Mouse (Mus musculus): ENCODE measurements around the gene 5730455P16Rik. TPM values are rescaled to one million over a fixed set of nuclear protein-coding genes. Genes with fewer than 3 reads are reported as not detected.
"Not testable (repeated sequence)": the region's sequence is repeated elsewhere in the genome, so short reads cannot be mapped to it uniquely, and the experiment has no call there.

The 5730455P16Rik gene
- polyA plus RNA-seq (2017; shearing (Covaris generic)) = 10 to 100 TPM; 13.5 to 15.2 (median 13.6) TPM

GRCm38 (mm10) chr11:80377712-80378451, at the start of gene 5730455P16Rik:
Gene 5730455P16Rik, minus strand, starts transcription at chr11:80378034.
- peak; percentile 75 for ATAC-seq

- ATAC-seq = not testable (repeated sequence)
Observed at GRCm38 (mm10) chr11:80426029-80426813, 48.4 kb upstream of the 5730455P16Rik start.

GRCm38 (mm10) chr11:80425247-80425778, 47.5 kb upstream of the 5730455P16Rik start:
- no peak for ATAC-seq

- no peak for ATAC-seq
Observed at GRCm38 (mm10) chr11:80424691-80425090, 46.9 kb upstream of the 5730455P16Rik start.

- no peak for ATAC-seq
Observed at GRCm38 (mm10) chr11:80421421-80422047, 43.7 kb upstream of the 5730455P16Rik start.

- ATAC-seq = no peak
Observed at GRCm38 (mm10) chr11:80420202-80420984, 42.6 kb upstream of the 5730455P16Rik start.

- no peak for ATAC-seq
Observed at GRCm38 (mm10) chr11:80419743-80420142, 41.9 kb upstream of the 5730455P16Rik start.

GRCm38 (mm10) chr11:80417085-80417484, 39.3 kb upstream of the 5730455P16Rik start:
- no peak for ATAC-seq

GRCm38 (mm10) chr11:80410377-80410776, 32.5 kb upstream of the 5730455P16Rik start:
- ATAC-seq = no peak

GRCm38 (mm10) chr11:80407878-80408277, 30.0 kb upstream of the 5730455P16Rik start:
- ATAC-seq = not testable (repeated sequence)

- no peak for ATAC-seq
Observed at GRCm38 (mm10) chr11:80396617-80397016, 18.8 kb upstream of the 5730455P16Rik start.

GRCm38 (mm10) chr11:80395930-80396329, 18.1 kb upstream of the 5730455P16Rik start:
- no peak for ATAC-seq

- ATAC-seq = no peak
Observed at GRCm38 (mm10) chr11:80391407-80392120, 13.7 kb upstream of the 5730455P16Rik start.

- no peak for ATAC-seq
Observed at GRCm38 (mm10) chr11:80389885-80390284, 12.1 kb upstream of the 5730455P16Rik start.

- ATAC-seq = no peak
Observed at GRCm38 (mm10) chr11:80386790-80387189, 9.0 kb upstream of the 5730455P16Rik start.

- no peak for ATAC-seq
Observed at GRCm38 (mm10) chr11:80385055-80385454, 7.2 kb upstream of the 5730455P16Rik start.

- ATAC-seq = no peak
Observed at GRCm38 (mm10) chr11:80384461-80384860, 6.6 kb upstream of the 5730455P16Rik start.

GRCm38 (mm10) chr11:80383626-80384046, 5.8 kb upstream of the 5730455P16Rik start:
- peak; percentile 47 for ATAC-seq

GRCm38 (mm10) chr11:80383019-80383625, 5.3 kb upstream of the 5730455P16Rik start, which contains the start of gene Zfp207:
Gene Zfp207, plus strand, starts transcription at chr11:80383279.
- peak; percentile 86 for ATAC-seq

GRCm38 (mm10) chr11:80382626-80383018, 4.8 kb upstream of the 5730455P16Rik start:
- peak; percentile 23 for ATAC-seq

- ATAC-seq = not testable (repeated sequence)
Observed at GRCm38 (mm10) chr11:80379184-80379583, 1.4 kb upstream of the 5730455P16Rik start.
